ENCODE assay signal across 10 mouse cellular contexts in genomic region chr7:128581864-128582484, GRCm38 (mm10). TPM values are rescaled to one million over a fixed set of nuclear protein-coding genes. Genes with fewer than 3 reads are reported as not detected.
DNase-seq lines count a peak whose midpoint lies in the region; ATAC-seq and TF ChIP-seq lines count a peak whose summit lies in the region.
"Had no signal": no experiment of that assay in that cellular context is flagged by ENCODE, and none has a peak within 500 bp of the region (broad histone marks: within the 10 kb centered on the region; RNA-seq: fewer than 3 reads in every experiment).

No protein-coding gene starts in this region.

- no peak for TF ChIP-seq CTCF in brain, embryonic 14.5 days (IDR thresholded peaks at IDR 0.05; ENCODE audit: borderline replicate concordance, extremely low read depth, insufficient read depth, insufficient read length)

- no peaks in the 10 kb centered on the region for H3K36me3 ChIP-seq in lung, embryonic 15.5 days
- H3K36me3 ChIP-seq: embryonic facial prominence, embryonic 12.5 days; limb, embryonic 15.5 days had no signal

- no peak overlapping the region for H3K9ac ChIP-seq in lung, embryonic 15.5 days
- H3K9ac ChIP-seq: embryonic facial prominence, embryonic 12.5 days; limb, embryonic 15.5 days had no signal

- no peak for TF ChIP-seq POLR2A in brain, embryonic 14.5 days (IDR thresholded peaks at IDR 0.05; ENCODE audit: borderline replicate concordance, extremely low read depth, insufficient read depth, insufficient read length, poor library complexity, severe bottlenecking)

- 65% methylated on average over 15 of the region's 15 CpGs for WGBS in lung, embryonic 15.5 days

- H3K27ac ChIP-seq in lung, embryonic 15.5 days = no peak overlapping the region
- H3K27ac ChIP-seq: embryonic facial prominence, embryonic 12.5 days; limb, embryonic 15.5 days had no signal

- no peaks in the 10 kb centered on the region for H3K9me3 ChIP-seq in lung, embryonic 15.5 days
- H3K9me3 ChIP-seq: embryonic facial prominence, embryonic 12.5 days; limb, embryonic 15.5 days had no signal

- no peak overlapping the region for H3K4me2 ChIP-seq in lung, embryonic 15.5 days
- H3K4me2 ChIP-seq: embryonic facial prominence, embryonic 12.5 days; limb, embryonic 15.5 days had no signal

- DNase-seq in embryo, embryonic 11 days = peak; percentile 22
- no peak for DNase-seq in embryo, embryonic 9.5 days (ENCODE audit: extremely low spot score)
- DNase-seq in lung, postnatal 4 days = no peak
- DNase-seq in brain, embryonic 14.5 days (ENCODE audit: low read depth) = peak; percentile 86
- no peak for DNase-seq in layer of hippocampus, adult 11-12 months (ENCODE audit: low spot score)
- DNase-seq in left cerebral cortex, adult 9 months (ENCODE audit: low spot score in 2 of 2) = no peak

- no peaks in the 10 kb centered on the region for H3K27me3 ChIP-seq in lung, embryonic 15.5 days
- H3K27me3 ChIP-seq: embryonic facial prominence, embryonic 12.5 days; limb, embryonic 15.5 days had no signal

- peaks cover 12% of the 10 kb centered on the region for H3K4me1 ChIP-seq in lung, embryonic 15.5 days
- H3K4me1 ChIP-seq: limb, embryonic 15.5 days had no signal

- no peak overlapping the region for H3K4me3 ChIP-seq in lung, embryonic 15.5 days
- H3K4me3 ChIP-seq: embryonic facial prominence, embryonic 12.5 days; limb, embryonic 15.5 days had no signal

- peak; percentile 49; the same call in 1 of the 2 replicates for ATAC-seq in lung, embryonic 15.5 days (ENCODE audit: borderline replicate concordance, extremely low read depth, low FRiP score, low TSS enrichment)
- ATAC-seq in megakaryocyte progenitor cell, adult 5-6 weeks (replicated peaks; ENCODE audit: poor library complexity) = peak; percentile 57

RNA-seq across cellular contexts. Expression of gene Inpp5f, which starts 29.2 kb away (rescaled TPM):
- 16.2 and 17.2 TPM in 2 replicates for polyA plus RNA-seq in lung, embryonic 15.5 days (2015; fragmentation: Nextera tagmentation; extraction: Ambion mirVana)
- polyA plus RNA-seq in brain, embryonic 14.5 days (2012; rRNA removed) = 124 and 191 TPM in 2 replicates
- total RNA-seq in megakaryocyte progenitor cell, adult 5-6 weeks (2015) = 8.4 and 8.8 TPM in 2 replicates
- 9.8 and 11.2 TPM in 2 replicates for total RNA-seq in megakaryocyte progenitor cell, adult 5-6 weeks (2017)

RNA-seq across cellular contexts. Expression of gene Bag3, which starts 58.6 kb away (rescaled TPM):
- polyA plus RNA-seq in lung, embryonic 15.5 days (2015; fragmentation: Nextera tagmentation; extraction: Ambion mirVana) = 18.3 and 18.4 TPM in 2 replicates
- polyA plus RNA-seq in brain, embryonic 14.5 days (2012; rRNA removed) = 2.2 and 4.2 TPM in 2 replicates
- total RNA-seq in megakaryocyte progenitor cell, adult 5-6 weeks (2015) = 6.8 and 8.5 TPM in 2 replicates
- total RNA-seq in megakaryocyte progenitor cell, adult 5-6 weeks (2017) = 6.2 and 6.4 TPM in 2 replicates

Comparison
In these comparisons a context has a peak if more than half of its experiments do, and no peak if none do; other contexts are left out.
1. DNase-seq: peak in embryo, embryonic 11 days (single experiment) and brain, embryonic 14.5 days (single experiment); none in embryo, embryonic 9.5 days (single experiment), lung, postnatal 4 days (0 of 2), layer of hippocampus, adult 11-12 months (single experiment) and left cerebral cortex, adult 9 months (0 of 2).